Mouse (Mus musculus) MEL (cell line): Measurements from ENCODE around the gene Prkag2. TPM values are rescaled to one million over a fixed set of nuclear protein-coding genes. Genes with fewer than 3 reads are reported as not detected.

Experiments
- DNase-seq: peaks from one replicate; pipeline ENCODE4 v3.0.0; 2011; ENCODE audit warnings: low read depth, low spot score
- H3K27ac ChIP-seq: 2 replicates; pipeline ENCODE4 v1.5.1; 2012; ENCODE audit warnings: low read depth, mild to moderate bottlenecking, control low read depth, low read length, moderate library complexity; ENCODE audit not compliant: control insufficient read depth
- H3K27me3 ChIP-seq, 2 experiments: fragments of 150-350 bp in 1 of 2; sonication (generic) in 1 of 2; 2 replicates each; pipeline ENCODE4 v1.6.1; 2012; ENCODE audit warnings: low read length in 2 of 2, mild to moderate bottlenecking in 2 of 2, improper control_type of control experiment in 1 of 2, moderate library complexity in 1 of 2; ENCODE audit not compliant: insufficient read depth in 2 of 2, control insufficient read depth in 1 of 2
- H3K36me3 ChIP-seq, 2 experiments: 2 replicates each; pipeline ENCODE4 v1.6.1; 2012 to 2014; ENCODE audit warnings: low read length in 2 of 2, improper control_type of control experiment in 1 of 2, inconsistent platforms in 1 of 2, mild to moderate bottlenecking in 1 of 2; ENCODE audit not compliant: insufficient read depth in 2 of 2, control insufficient read depth in 1 of 2
- H3K4me1 ChIP-seq, 2 experiments: fragments of 150-350 bp in 1 of 2; sonication (generic) in 1 of 2; 2 replicates each; pipeline ENCODE4 v1.6.1; 2012; ENCODE audit warnings: low read length in 2 of 2, improper control_type of control experiment in 1 of 2, mild to moderate bottlenecking in 1 of 2; ENCODE audit not compliant: insufficient read depth in 2 of 2, control insufficient read depth in 1 of 2
- H3K4me3 ChIP-seq, 2 experiments: fragments of 150-350 bp in 1 of 2; sonication (generic) in 1 of 2; 2 replicates each; pipeline ENCODE4 v1.5.1; 2012; ENCODE audit warnings: low read depth in 2 of 2, low read length in 2 of 2, mild to moderate bottlenecking in 2 of 2, moderate library complexity in 2 of 2, control low read depth in 1 of 2, improper control_type of control experiment in 1 of 2; ENCODE audit not compliant: control insufficient read depth in 1 of 2, insufficient read depth in 1 of 2
- H3K79me2 ChIP-seq: 2 replicates; pipeline ENCODE4 v1.6.1; 2012; ENCODE audit warnings: mild to moderate bottlenecking, low read length, moderate library complexity; ENCODE audit not compliant: control insufficient read depth, poor library complexity, insufficient read depth
- H3K9ac ChIP-seq: 2 replicates; pipeline ENCODE4 v1.6.1; 2012; ENCODE audit warnings: low read depth, mild to moderate bottlenecking, control low read depth, low read length, moderate library complexity; ENCODE audit not compliant: control insufficient read depth, poor library complexity, severe bottlenecking
- H3K9me3 ChIP-seq: fragments of 150-350 bp; sonication (generic); replicated peaks from 2 replicates; pipeline ENCODE4 v1.6.1; 2012; ENCODE audit warnings: mild to moderate bottlenecking, low read length, improper control_type of control experiment, moderate library complexity; ENCODE audit not compliant: insufficient read depth
- CHD1 ChIP-seq: IDR thresholded peaks from 2 replicates; pipeline ENCODE4 v1.6.1; 2012; ENCODE audit warnings: low read depth, mild to moderate bottlenecking, inconsistent platforms, low read length, improper control_type of control experiment
- E2F4 ChIP-seq: IDR thresholded peaks from 2 replicates; pipeline ENCODE4 v1.6.1; 2011; ENCODE audit warnings: low read depth, low read length, improper control_type of control experiment, borderline replicate concordance
- EP300 ChIP-seq, 2 experiments: IDR thresholded peaks; 2 replicates each; pipeline ENCODE4 v1.6.1; 2011; ENCODE audit warnings: improper control_type of control experiment in 2 of 2, low read length in 2 of 2, low read depth in 1 of 2, mild to moderate bottlenecking in 1 of 2
- ETS1 ChIP-seq: IDR thresholded peaks from 2 replicates; pipeline ENCODE4 v1.6.1; 2012; ENCODE audit warnings: low read depth, mild to moderate bottlenecking, inconsistent platforms, low read length, improper control_type of control experiment, moderate library complexity
- HCFC1 ChIP-seq: IDR thresholded peaks from 2 replicates; pipeline ENCODE4 v1.6.1; 2012; ENCODE audit warnings: low read depth, mild to moderate bottlenecking, inconsistent platforms, low read length, improper control_type of control experiment, moderate library complexity
- MAX ChIP-seq: IDR thresholded peaks from 2 replicates; pipeline ENCODE4 v1.6.1; 2011; ENCODE audit warnings: low read length, improper control_type of control experiment
- MAZ ChIP-seq: IDR thresholded peaks from 2 replicates; pipeline ENCODE4 v1.6.1; 2012; ENCODE audit warnings: low read depth, mild to moderate bottlenecking, inconsistent platforms, low read length, improper control_type of control experiment
- MEF2A ChIP-seq: IDR thresholded peaks from 2 replicates; pipeline ENCODE4 v1.6.1; 2014; ENCODE audit warnings: low read depth, mild to moderate bottlenecking, inconsistent platforms, low read length, improper control_type of control experiment; ENCODE audit not compliant: poor library complexity, insufficient replicate concordance, severe bottlenecking; ENCODE audit errors: extremely low read depth
- MXI1 ChIP-seq: IDR thresholded peaks from 2 replicates; pipeline ENCODE4 v1.6.1; 2011; ENCODE audit warnings: mild to moderate bottlenecking, low read depth, low read length, improper control_type of control experiment
- MYB ChIP-seq: IDR thresholded peaks from 2 replicates; pipeline ENCODE4 v1.6.1; 2011; ENCODE audit warnings: mild to moderate bottlenecking, low read depth, low read length, improper control_type of control experiment
- MYC ChIP-seq: IDR thresholded peaks from 2 replicates; pipeline ENCODE4 v1.6.1; 2011; ENCODE audit warnings: low read depth, mild to moderate bottlenecking, low read length, improper control_type of control experiment, moderate library complexity
- NELFE ChIP-seq: IDR thresholded peaks from 2 replicates; pipeline ENCODE4 v1.6.1; 2011; ENCODE audit warnings: low read depth, low read length, improper control_type of control experiment
- POLR2A ChIP-seq, 2 experiments: IDR thresholded peaks; 2 replicates each; pipeline ENCODE4 v1.6.1; 2011 to 2012; ENCODE audit warnings: low read length in 2 of 2, mild to moderate bottlenecking in 2 of 2, control low read depth in 1 of 2, improper control_type of control experiment in 1 of 2, low read depth in 1 of 2, moderate library complexity in 1 of 2; ENCODE audit not compliant: control insufficient read depth in 1 of 2, insufficient read depth in 1 of 2, poor library complexity in 1 of 2
- SIN3A ChIP-seq: IDR thresholded peaks from 2 replicates; pipeline ENCODE4 v1.6.1; 2012; ENCODE audit warnings: low read length, improper control_type of control experiment, inconsistent platforms
- TAL1 ChIP-seq: IDR thresholded peaks from 2 replicates; pipeline ENCODE4 v1.6.1; 2012; ENCODE audit warnings: mild to moderate bottlenecking, inconsistent platforms, low read length, moderate library complexity, mixed read lengths
- TBP ChIP-seq: IDR thresholded peaks from 2 replicates; pipeline ENCODE4 v1.8.0; 2011; ENCODE audit warnings: low read depth, low read length, improper control_type of control experiment
- USF1 ChIP-seq: IDR thresholded peaks from 2 replicates; pipeline ENCODE4 v1.6.1; 2014; ENCODE audit warnings: low read depth, mild to moderate bottlenecking, inconsistent platforms, low read length, improper control_type of control experiment, moderate library complexity
- USF2 ChIP-seq, 2 experiments: IDR thresholded peaks; 2 replicates each; pipeline ENCODE4 v1.6.1; 2011 to 2012; ENCODE audit warnings: improper control_type of control experiment in 2 of 2, low read length in 2 of 2, borderline replicate concordance in 1 of 2, inconsistent platforms in 1 of 2, low read depth in 1 of 2, mild to moderate bottlenecking in 1 of 2; ENCODE audit not compliant: insufficient read depth in 1 of 2
- ZNF384 ChIP-seq: IDR thresholded peaks from 2 replicates; pipeline ENCODE4 v1.6.1; 2012; ENCODE audit warnings: low read depth, mild to moderate bottlenecking, inconsistent platforms, low read length, improper control_type of control experiment
- polyA plus RNA-seq, 2 experiments: library from polyadenylated mRNA; stranded (reverse) in 1 of 2; unstranded in 1 of 2; fragments of >175 nt in 1 of 2; fragments of >200 nt in 1 of 2; gene quantifications; 2 replicates each; pipeline versions ENCODE4 v1.2.1 to v1.2.4; 2012; ENCODE audit warnings: low replicate concordance in 2 of 2, low read depth in 1 of 2; ENCODE audit not compliant: insufficient read length in 2 of 2, insufficient read depth in 1 of 2, missing spikeins in 1 of 2
- total RNA-seq: library from RNA; depleted of rRNA; stranded (reverse); fragments of 300-350 nt; gene quantifications from 2 replicates; pipeline ENCODE4 v1.2.3, GENCODE M21; 2012

The Prkag2 gene
- total and polyA plus RNA-seq, 3 experiments = 8.0 to 27.9 TPM; not detected in 1

GRCm38 (mm10) chr5:24958596-24958995 is 141.8 kb downstream of the Prkag2 start:
- Histone ChIP-seq H3K27me3 (no peaks in the 10 kb centered on the region), H3K4me1 (no peaks in the 10 kb centered on the region), H3K36me3 (no peaks in the 10 kb centered on the region), H3K9ac (no peak overlapping the region), H3K4me3 (no peak overlapping the region), H3K27ac (no peak overlapping the region), H3K79me2 (no peaks in the 10 kb centered on the region), H3K9me3 (no peaks in the 10 kb centered on the region)
- no peak for DNase-seq
- no peak for TF ChIP-seq NELFE
- no peak for TF ChIP-seq EP300 (IDR thresholded peaks at IDR 0.05; ENCODE audit: low read depth in 1 of 2, low read length in 2 of 2)

DNA sequence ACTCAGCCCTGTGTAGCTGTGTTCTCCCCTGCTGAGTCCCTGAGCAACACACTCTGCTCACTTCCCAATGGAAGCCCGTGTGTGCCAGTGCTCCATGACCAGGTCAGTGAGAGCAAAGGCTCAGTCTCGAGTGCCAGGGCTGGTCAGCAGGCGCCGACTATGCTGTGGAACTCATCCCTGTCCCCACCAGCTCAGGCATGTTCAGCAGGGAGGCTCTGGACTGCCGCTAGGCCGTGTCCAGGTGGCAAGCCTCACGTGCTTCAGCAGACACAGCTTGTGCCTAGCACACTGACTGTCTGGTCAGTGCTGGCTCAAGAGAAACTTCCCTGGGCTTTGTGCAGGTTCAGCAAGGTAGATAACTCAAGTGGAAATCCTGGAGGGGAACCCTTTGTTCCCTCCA is 143.6 kb downstream of the Prkag2 start:
- no peaks in the 10 kb centered on the region for H3K79me2 ChIP-seq
- no peak overlapping the region for H3K9ac ChIP-seq
- no peaks in the 10 kb centered on the region for H3K9me3 ChIP-seq
- no peak for DNase-seq
- H3K4me1 ChIP-seq = no peaks in the 10 kb centered on the region
- H3K27me3 ChIP-seq = no peaks in the 10 kb centered on the region
- H3K36me3 ChIP-seq = no peaks in the 10 kb centered on the region
- TF ChIP-seq MAX = no peak
- no peak for TF ChIP-seq ZNF384
- TF ChIP-seq USF2 (IDR thresholded peaks at IDR 0.05; ENCODE audit: borderline replicate concordance in 1 of 2, insufficient read depth in 1 of 2, low read depth in 1 of 2, low read length in 2 of 2) = no peak
- no peak for TF ChIP-seq SIN3A
- TF ChIP-seq CHD1 = no peak
- TF ChIP-seq MYC = no peak
- TF ChIP-seq NELFE = no peak
- no peak for TF ChIP-seq MEF2A
- TF ChIP-seq USF1 = no peak
- TF ChIP-seq MXI1 = no peak
- no peak for TF ChIP-seq HCFC1
- no peak for TF ChIP-seq MAZ
- no peak for TF ChIP-seq E2F4
- TF ChIP-seq ETS1 = no peak
- no peak for TF ChIP-seq MYB
- no peak for TF ChIP-seq TBP
- TF ChIP-seq TAL1 = no peak
- no peak for TF ChIP-seq POLR2A (IDR thresholded peaks at IDR 0.05; ENCODE audit: control insufficient read depth in 1 of 2, insufficient read depth in 1 of 2, low read depth in 1 of 2, low read length in 2 of 2, poor library complexity in 1 of 2)
- TF ChIP-seq, all 39 proteins: peak for 0
- Histone ChIP-seq H3K4me3 (no peak overlapping the region), H3K27ac (no peak overlapping the region)
